Mouse (Mus musculus) forebrain, embryonic 13.5 days (tissue): ENCODE data around the gene Vmn1r211. TPM values are rescaled to one million over a fixed set of nuclear protein-coding genes. Genes with fewer than 3 reads are reported as not detected.
"Not testable (repeated sequence)": the region's sequence is repeated elsewhere in the genome, so short reads cannot be mapped to it uniquely, and the experiment has no call there.

ENCODE experiments used
- ATAC-seq: fragments of 200-750 bp; cut with Nextera tagmentation; 2 replicates; pipeline ENCODE4 v1.8.0; 2017
- H3K27ac ChIP-seq: fragments of 300-500 bp; sonication (generic); 2 replicates; pipeline ENCODE4 v1.5.1; 2015; ENCODE audit warnings: inconsistent platforms, mild to moderate bottlenecking, moderate library complexity
- H3K27me3 ChIP-seq: fragments of 300-500 bp; sonication (generic); 2 replicates; pipeline ENCODE4 v1.6.1; 2015; ENCODE audit warnings: mild to moderate bottlenecking, inconsistent platforms
- H3K36me3 ChIP-seq: fragments of 300-500 bp; sonication (generic); 2 replicates; pipeline ENCODE4 v1.6.1; 2015; ENCODE audit warnings: mild to moderate bottlenecking, inconsistent platforms; ENCODE audit not compliant: poor library complexity, severe bottlenecking
- H3K4me1 ChIP-seq: fragments of 300-500 bp; sonication (generic); 2 replicates; pipeline ENCODE4 v1.6.1; 2015; ENCODE audit warnings: inconsistent platforms
- H3K4me2 ChIP-seq: fragments of 300-500 bp; sonication (generic); 2 replicates; pipeline ENCODE4 v1.6.1; 2015; ENCODE audit warnings: inconsistent platforms, mild to moderate bottlenecking, moderate library complexity
- H3K4me3 ChIP-seq: fragments of 300-500 bp; sonication (generic); 2 replicates; pipeline ENCODE4 v1.5.1; 2015; ENCODE audit warnings: mild to moderate bottlenecking, inconsistent platforms
- H3K9ac ChIP-seq: fragments of 300-500 bp; sonication (generic); 2 replicates; pipeline ENCODE4 v1.6.1; 2015; ENCODE audit warnings: mild to moderate bottlenecking, inconsistent platforms
- H3K9me3 ChIP-seq: fragments of 300-500 bp; sonication (generic); replicated peaks from 2 replicates; pipeline ENCODE4 v1.6.1; 2016; ENCODE audit warnings: inconsistent platforms
- WGBS: fragments of 180-500 bp; shearing (Covaris S2); methylation state at CpG from one replicate; pipeline ENCODE4 v1.1.7; 2015; 5-methylcytosine and 5-hydroxymethylcytosine counted together
- polyA plus RNA-seq: library from polyadenylated mRNA; unstranded; fragments of >200 nt; fragmentation: Nextera tagmentation; extraction: Ambion mirVana; gene quantifications from 2 replicates; pipeline ENCODE4 v1.2.1, GENCODE M21; 2015

Gene Vmn1r211
- not detected in 2 replicates for polyA plus RNA-seq

DNA sequence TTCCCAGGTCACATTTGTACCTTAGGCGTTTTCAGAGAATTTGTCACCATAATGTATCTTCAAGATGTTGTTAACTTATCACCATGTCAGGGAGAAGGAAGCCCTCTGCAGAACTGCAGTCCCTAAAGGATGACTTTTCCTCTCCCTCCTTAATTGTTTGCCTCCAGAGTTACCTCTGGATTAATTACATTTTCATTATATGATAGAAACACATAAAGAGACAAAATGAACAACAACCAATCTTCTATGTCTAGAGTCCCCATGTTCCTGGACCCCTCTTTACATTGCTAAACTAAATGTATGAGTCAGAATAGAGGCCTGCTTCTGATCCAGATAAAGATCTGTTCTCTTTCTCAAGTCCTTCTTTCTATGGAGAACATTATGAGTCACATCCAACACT is at the start of gene Vmn1r211:
Gene Vmn1r211, minus strand, starts transcription at position 101 of the 400 bp plus-strand sequence.
- Histone ChIP-seq H3K9ac (no peak within 1 kb of the TSS), H3K27me3 (no peaks in the 10 kb centered on the region), H3K4me3 (no peak within 1 kb of the TSS), H3K4me1 (no peaks in the 10 kb centered on the region), H3K4me2 (no peak within 1 kb of the TSS), H3K9me3 (no peaks in the 10 kb centered on the region), H3K27ac (no peak within 1 kb of the TSS), H3K36me3 (no peaks in the 10 kb centered on the region)
- 88% methylated on average over 1 of the region's 1 CpGs for WGBS
- ATAC-seq, result no peak

DNA sequence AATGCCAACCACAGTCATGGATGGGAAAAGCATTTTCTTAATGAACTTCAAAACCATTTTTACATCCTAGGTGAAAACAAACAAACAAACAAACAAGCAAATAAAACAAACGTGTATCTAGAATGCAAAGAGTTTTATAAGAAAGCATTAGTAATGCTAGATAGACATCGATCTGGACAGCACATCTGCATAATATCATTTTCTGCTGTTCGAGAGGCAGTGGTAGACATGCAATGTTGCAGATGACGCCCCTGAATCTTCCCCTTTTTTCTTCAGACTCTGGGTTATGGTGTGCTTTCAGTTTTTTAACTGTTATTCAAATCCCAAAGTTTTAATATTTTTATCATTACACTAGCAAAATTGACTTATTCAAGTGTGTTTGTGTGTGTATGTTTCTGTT is 26.7 kb upstream of the Vmn1r211 start, which contains the start of gene Vmn1r212:
Gene Vmn1r212, minus strand, starts transcription at position 101 of the 400 bp plus-strand sequence.
- 84% methylated on average over 4 of the region's 4 CpGs for WGBS
- no peaks in the 10 kb centered on the region for H3K9me3 ChIP-seq

DNA sequence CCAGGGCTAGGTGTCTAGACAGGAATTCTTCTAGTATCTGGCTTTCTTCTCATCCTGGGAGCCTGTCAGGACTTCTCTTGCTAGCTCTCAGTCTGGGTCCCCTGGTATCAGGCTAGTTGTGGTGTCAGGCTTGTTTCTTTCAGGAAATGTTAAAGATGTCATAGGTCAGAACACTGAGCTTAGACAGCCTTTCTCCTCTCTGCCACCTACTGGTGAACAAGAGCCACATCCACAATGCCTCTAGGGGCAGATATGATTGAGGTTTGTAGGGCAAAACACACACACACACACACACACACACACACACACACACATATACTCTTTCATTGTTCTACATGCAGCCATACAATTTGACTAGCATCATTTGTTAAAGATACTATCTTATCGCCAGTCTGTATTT is 21.9 kb upstream of the Vmn1r211 start:
- WGBS, result 97% methylated on average over 1 of the region's 1 CpGs
- H3K4me1 ChIP-seq, result no peaks in the 10 kb centered on the region
- ATAC-seq, result no peak
- no peak overlapping the region for H3K27ac ChIP-seq
- no peaks in the 10 kb centered on the region for H3K36me3 ChIP-seq
- H3K9me3 ChIP-seq, result no peaks in the 10 kb centered on the region
- H3K9ac ChIP-seq, result no peak overlapping the region
- no peak overlapping the region for H3K4me3 ChIP-seq
- no peak overlapping the region for H3K4me2 ChIP-seq
- no peaks in the 10 kb centered on the region for H3K27me3 ChIP-seq

More for the DNA sequence above, 26.7 kb upstream of the Vmn1r211 start, which contains the start of gene Vmn1r212:
- Histone ChIP-seq H3K9ac (no peak within 1 kb of the TSS), H3K36me3 (no peaks in the 10 kb centered on the region), H3K27ac (no peak within 1 kb of the TSS), H3K27me3 (no peaks in the 10 kb centered on the region), H3K4me2 (no peak within 1 kb of the TSS), H3K4me1 (no peaks in the 10 kb centered on the region), H3K4me3 (no peak within 1 kb of the TSS)
- no peak for ATAC-seq

DNA sequence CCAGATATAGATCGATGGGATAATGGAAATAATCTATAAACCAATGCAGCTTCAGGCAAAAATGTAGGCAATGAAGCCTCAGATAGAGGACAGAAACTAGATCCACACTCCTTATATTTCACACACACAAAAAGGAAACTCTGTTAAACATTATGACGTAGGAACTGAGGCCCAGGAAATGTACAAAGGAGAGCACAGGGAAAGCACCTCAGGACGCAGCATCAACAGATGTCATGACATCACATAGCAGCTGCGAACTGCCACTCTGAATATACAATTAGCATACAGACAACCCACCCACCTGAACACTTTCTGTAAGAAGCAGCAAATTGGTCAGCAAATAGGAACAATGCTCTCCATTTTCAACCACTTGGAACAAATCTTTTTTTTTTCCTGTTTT is 2.6 kb downstream of the Vmn1r211 start:
- no peaks in the 10 kb centered on the region for H3K4me1 ChIP-seq
- no peaks in the 10 kb centered on the region for H3K27me3 ChIP-seq
- H3K9ac ChIP-seq, result no peak overlapping the region
- no peak overlapping the region for H3K4me2 ChIP-seq
- H3K9me3 ChIP-seq, result no peaks in the 10 kb centered on the region
- H3K27ac ChIP-seq, result no peak overlapping the region
- 77% methylated on average over 4 of the region's 4 CpGs for WGBS
- no peak for ATAC-seq
- H3K36me3 ChIP-seq, result no peaks in the 10 kb centered on the region
- H3K4me3 ChIP-seq, result no peak overlapping the region

DNA sequence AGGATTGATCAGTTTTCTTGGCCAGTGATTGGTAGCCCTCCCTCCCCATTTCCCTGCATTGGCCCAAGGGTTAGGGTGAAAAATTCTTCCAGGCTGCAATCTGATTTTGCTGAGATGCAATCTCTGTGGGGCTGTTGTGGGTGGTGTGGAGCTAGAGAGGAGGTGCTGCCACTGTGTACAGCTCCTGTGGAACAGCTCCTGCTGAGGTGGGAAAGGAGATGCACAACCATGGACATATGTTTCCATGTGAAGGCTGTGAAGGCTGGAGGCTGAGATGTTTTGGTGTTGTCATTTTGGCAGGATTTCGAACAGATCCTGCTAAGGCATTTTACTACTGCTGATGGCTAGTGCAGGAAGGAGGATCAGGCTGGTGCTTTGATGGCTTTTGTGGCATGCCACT is 10.6 kb downstream of the Vmn1r211 start:
- H3K36me3 ChIP-seq, result no peaks in the 10 kb centered on the region
- 76% methylated on average over 1 of the region's 1 CpGs for WGBS
- H3K4me1 ChIP-seq, result no peaks in the 10 kb centered on the region
- no peaks in the 10 kb centered on the region for H3K9me3 ChIP-seq
- H3K27ac ChIP-seq, result no peak overlapping the region
- H3K4me2 ChIP-seq, result no peak overlapping the region
- H3K27me3 ChIP-seq, result no peaks in the 10 kb centered on the region
- ATAC-seq, result no peak
- H3K4me3 ChIP-seq, result no peak overlapping the region
- H3K9ac ChIP-seq, result no peak overlapping the region

DNA sequence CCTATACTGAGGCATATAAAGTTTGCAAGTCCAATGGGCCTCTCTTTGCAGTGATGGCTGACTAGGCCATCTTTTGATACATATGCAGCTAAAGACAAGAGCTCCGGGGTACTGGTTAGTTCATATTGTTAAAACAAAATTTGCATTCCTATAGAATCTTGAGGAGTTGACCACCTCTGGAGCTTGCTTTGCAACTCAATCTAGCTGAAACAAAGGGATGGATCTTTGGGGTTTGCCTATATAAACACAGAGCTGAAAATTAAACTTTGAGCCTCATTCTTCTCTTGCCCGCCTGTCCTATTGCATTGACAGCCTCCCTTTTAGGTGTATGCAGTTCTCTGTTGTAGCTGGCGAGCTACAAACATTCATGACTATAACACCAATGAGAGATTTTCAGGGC is 13.1 kb downstream of the Vmn1r211 start:
- not testable (repeated sequence) for H3K27me3 ChIP-seq, H3K4me3 ChIP-seq, H3K4me1 ChIP-seq, H3K36me3 ChIP-seq, H3K9ac ChIP-seq, H3K9me3 ChIP-seq, ATAC-seq, H3K27ac ChIP-seq, H3K4me2 ChIP-seq
- 53% methylated on average over 3 of the region's 3 CpGs for WGBS

DNA sequence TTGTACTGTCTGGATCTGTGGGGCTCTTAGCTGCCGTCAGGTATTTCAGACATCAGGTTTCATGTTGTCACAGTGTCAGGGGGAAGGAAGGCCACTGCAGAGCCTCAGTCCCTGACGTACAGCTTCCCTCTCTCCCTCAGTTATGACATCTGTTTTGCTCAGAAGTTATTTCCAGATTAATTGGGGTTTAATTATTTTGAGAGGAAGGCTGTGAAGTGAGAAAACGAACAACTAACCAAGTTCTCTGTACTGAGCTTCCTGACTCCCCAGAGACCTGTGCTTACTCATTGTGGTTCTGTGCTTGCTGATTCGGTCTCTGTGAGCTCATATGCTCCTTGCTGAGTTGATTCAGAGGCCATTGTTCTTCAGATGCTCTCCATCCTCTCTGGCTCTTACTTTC is 26.1 kb downstream of the Vmn1r211 start, which contains the start of gene Vmn1r210:
Gene Vmn1r210, minus strand, starts transcription at position 101 of the 400 bp plus-strand sequence.
- WGBS, result 66% methylated on average over 4 of the region's 4 CpGs
- Histone ChIP-seq H3K4me1 (no peaks in the 10 kb centered on the region), H3K27me3 (no peaks in the 10 kb centered on the region), H3K36me3 (no peaks in the 10 kb centered on the region), H3K9ac (no peak within 1 kb of the TSS), H3K9me3 (no peaks in the 10 kb centered on the region), H3K4me3 (no peak within 1 kb of the TSS), H3K4me2 (no peak within 1 kb of the TSS), H3K27ac (no peak within 1 kb of the TSS)
- no peak for ATAC-seq

DNA sequence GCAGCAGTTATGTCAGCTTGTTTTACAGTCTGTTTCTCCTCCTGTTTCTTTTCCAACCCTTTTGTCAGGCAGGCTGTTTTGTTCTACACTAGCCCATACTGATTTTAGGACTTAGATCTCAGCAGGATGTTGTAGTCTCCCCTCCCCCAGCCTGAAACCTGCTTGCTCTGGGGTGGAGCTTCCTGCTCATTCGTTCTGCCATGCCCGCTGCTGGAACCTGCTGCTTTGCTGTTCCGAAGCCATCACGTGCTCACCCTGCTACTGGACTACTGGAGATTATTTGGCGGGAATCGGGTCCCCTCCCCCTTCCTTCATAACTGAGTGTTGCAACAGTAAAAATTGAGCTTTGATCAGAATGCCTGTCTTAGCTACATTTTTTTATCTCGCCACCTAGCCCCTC is 28.0 kb downstream of the Vmn1r211 start:
- H3K27ac ChIP-seq, H3K9me3 ChIP-seq, H3K4me1 ChIP-seq, H3K27me3 ChIP-seq, H3K4me2 ChIP-seq, H3K4me3 ChIP-seq, ATAC-seq, H3K36me3 ChIP-seq, H3K9ac ChIP-seq: not testable (repeated sequence)
- WGBS, result 31% methylated on average over 7 of the region's 7 CpGs

DNA sequence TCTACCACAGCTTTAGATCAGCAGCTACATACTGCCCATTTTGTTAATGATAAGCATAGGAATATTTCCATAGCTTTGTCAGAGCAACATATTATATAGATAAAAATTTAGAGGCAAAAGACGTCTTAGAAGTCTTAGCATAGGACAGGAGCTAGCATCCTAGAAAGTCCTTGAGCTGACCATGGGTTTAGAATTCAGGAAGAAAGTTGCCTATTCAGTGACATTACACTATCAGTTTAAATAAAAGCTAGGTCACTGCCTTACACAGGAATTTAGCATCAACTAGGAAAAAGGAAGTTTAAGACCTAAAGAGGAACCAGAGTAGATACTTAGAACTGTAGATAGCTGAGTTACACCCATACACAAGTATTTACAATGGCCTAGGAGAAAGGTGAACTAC is 35.8 kb downstream of the Vmn1r211 start:
- 87% methylated on average over 1 of the region's 1 CpGs for WGBS
- not testable (repeated sequence) for H3K9ac ChIP-seq, H3K36me3 ChIP-seq, H3K4me1 ChIP-seq, H3K27me3 ChIP-seq, H3K27ac ChIP-seq, H3K4me3 ChIP-seq, H3K4me2 ChIP-seq, ATAC-seq, H3K9me3 ChIP-seq

DNA sequence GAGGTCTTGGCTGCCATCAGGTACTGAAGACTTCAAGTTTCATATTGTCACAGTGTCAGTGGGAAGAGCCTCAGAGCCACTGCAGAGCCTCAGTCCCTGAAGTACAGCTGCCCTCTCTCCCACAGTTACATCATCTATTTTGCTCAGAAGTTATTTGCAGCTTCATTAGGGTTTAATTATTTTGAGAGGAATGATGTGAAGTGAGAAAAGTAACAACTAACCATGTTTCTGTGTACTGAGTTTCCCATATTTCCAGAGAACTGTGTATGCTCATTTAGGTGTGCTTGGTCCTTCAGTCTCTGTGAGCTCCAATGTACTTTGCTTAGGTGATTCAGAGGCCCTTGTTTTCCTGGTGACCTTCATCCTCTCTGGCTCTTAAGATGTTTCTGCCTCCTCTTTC is 47.8 kb downstream of the Vmn1r211 start, which contains the start of gene Vmn1r209:
Gene Vmn1r209, minus strand, starts transcription at position 101 of the 400 bp plus-strand sequence.
- not testable (repeated sequence) for H3K27ac ChIP-seq, H3K9me3 ChIP-seq, H3K4me3 ChIP-seq, H3K27me3 ChIP-seq, H3K4me1 ChIP-seq, H3K36me3 ChIP-seq, ATAC-seq, H3K9ac ChIP-seq, H3K4me2 ChIP-seq

Other genes with a start within 250 kb of the Vmn1r211 start
- gene Vmn1r206, start 233.3 kb downstream of the Vmn1r211 start, polyA plus RNA-seq, result not detected in 2 replicates
- gene Vmn1r207-ps, start 127.9 kb downstream of the Vmn1r211 start, polyA plus RNA-seq, result not detected in 2 replicates
- not detected in 2 replicates for gene Vmn1r208, start 80.2 kb downstream of the Vmn1r211 start, polyA plus RNA-seq
- gene Vmn1r209, start 47.9 kb downstream of the Vmn1r211 start, polyA plus RNA-seq, result not detected in 2 replicates
- not detected in 2 replicates for gene Vmn1r210, start 26.2 kb downstream of the Vmn1r211 start, polyA plus RNA-seq
- gene Vmn1r212, start 26.6 kb upstream of the Vmn1r211 start, polyA plus RNA-seq, result not detected in 2 replicates
- gene Vmn1r213, start 150.1 kb upstream of the Vmn1r211 start, polyA plus RNA-seq, result not detected in 2 replicates
- not detected in 2 replicates for gene Vmn1r214, start 172.9 kb upstream of the Vmn1r211 start, polyA plus RNA-seq
- gene Vmn1r215, start 210.5 kb upstream of the Vmn1r211 start, polyA plus RNA-seq, result not detected in 2 replicates